Mouse (Mus musculus) right cerebral cortex, adult 2 months (tissue): ENCODE results near the gene Prrxl1.
A peak's percentile ranks its signal among the peaks of the same experiment; 100 is the strongest.

Source experiments
- DNase-seq, 2 experiments: peaks; one replicate each; pipeline ENCODE4 v3.0.0; 2021 to 2022; ENCODE audit warnings: low spot score in 2 of 2

Gene Prrxl1

DNA sequence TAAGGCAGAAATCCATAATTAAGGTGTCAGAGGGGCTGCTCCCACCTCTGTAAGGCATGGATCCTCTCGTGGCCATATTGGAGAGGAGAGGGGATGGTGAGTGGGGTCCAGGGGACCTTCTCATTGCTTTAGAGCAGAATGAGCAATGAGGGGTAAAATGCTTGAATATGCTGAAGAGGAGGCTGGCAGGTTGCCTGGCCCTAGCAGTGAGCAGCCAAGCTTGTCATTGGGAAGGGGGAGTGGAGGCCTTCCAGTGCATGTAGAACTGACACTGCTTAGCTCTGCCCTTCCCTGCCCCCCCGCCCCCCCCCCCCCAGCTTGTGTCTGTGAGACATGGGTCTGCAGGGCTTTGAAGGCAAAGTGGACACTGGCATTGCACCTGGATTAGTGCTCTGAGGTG lies 28.1 kb downstream of the Prrxl1 start:
- DNase-seq, result no peak

GRCm38 (mm10) chr14:32628584-32628983 lies 29.4 kb downstream of the Prrxl1 start:
- no peak for DNase-seq

- no peak for DNase-seq
Observed at GRCm38 (mm10) chr14:32632908-32633600, 33.8 kb downstream of the Prrxl1 start.

DNA sequence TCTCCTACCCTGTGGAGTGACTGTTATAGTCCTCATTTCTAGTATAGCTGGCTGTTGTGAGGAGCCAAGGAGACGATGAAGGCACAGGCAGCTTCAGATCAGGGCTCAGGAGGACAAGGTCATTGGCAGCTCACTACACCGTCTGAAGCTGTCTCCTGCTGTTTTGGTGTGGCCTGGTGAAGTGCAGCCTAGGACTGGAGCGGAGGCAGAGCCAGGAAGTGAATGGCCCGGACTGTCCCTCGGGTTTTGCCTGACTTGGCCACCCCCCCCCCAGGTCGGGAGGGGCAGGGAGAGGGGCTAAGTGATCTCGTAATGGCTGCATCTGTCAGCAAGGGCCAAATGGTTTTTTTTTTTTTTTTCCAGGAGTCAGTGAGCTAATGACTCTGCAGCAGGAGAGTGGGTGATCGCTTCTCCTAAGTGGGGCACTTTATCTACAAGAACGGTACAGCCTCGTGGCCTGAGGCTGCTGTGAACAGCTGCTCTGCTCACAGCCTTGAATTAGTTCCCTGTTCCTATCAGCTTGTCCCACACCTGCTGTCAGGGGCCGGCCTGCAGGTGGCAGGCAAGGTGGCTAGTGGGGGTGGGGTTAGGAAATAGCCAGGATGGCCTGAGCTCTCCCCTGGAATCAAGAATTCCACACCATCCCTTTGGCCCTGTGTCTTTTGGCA lies 34.9 kb downstream of the Prrxl1 start:
- no peak for DNase-seq

GRCm38 (mm10) chr14:32638485-32638884 lies 39.3 kb downstream of the Prrxl1 start:
- DNase-seq, result no peak

- no peak for DNase-seq
Observed at GRCm38 (mm10) chr14:32659781-32660180, 60.6 kb downstream of the Prrxl1 start.

- no peak for DNase-seq
Observed at GRCm38 (mm10) chr14:32663099-32663498, 63.9 kb downstream of the Prrxl1 start.

GRCm38 (mm10) chr14:32673178-32673577 lies 74.0 kb downstream of the Prrxl1 start:
- DNase-seq, result peak in 1 of 2 experiments; percentile 11

GRCm38 (mm10) chr14:32678565-32678964 lies 79.4 kb downstream of the Prrxl1 start:
- no peak for DNase-seq

GRCm38 (mm10) chr14:32681603-32682002 lies 82.4 kb downstream of the Prrxl1 start:
- DNase-seq, result no peak

- DNase-seq, result no peak
Observed at GRCm38 (mm10) chr14:32682536-32682935, 83.3 kb downstream of the Prrxl1 start.

- DNase-seq, result peak in 1 of 2 experiments; percentile 21
Observed at GRCm38 (mm10) chr14:32683251-32683838, 84.1 kb downstream of the Prrxl1 start.

- DNase-seq, result peak; percentile 26 to 41
Observed at GRCm38 (mm10) chr14:32683982-32684734, 85.0 kb downstream of the Prrxl1 start.

- no peak for DNase-seq
Observed at GRCm38 (mm10) chr14:32684735-32685105, 85.5 kb downstream of the Prrxl1 start.

DNA sequence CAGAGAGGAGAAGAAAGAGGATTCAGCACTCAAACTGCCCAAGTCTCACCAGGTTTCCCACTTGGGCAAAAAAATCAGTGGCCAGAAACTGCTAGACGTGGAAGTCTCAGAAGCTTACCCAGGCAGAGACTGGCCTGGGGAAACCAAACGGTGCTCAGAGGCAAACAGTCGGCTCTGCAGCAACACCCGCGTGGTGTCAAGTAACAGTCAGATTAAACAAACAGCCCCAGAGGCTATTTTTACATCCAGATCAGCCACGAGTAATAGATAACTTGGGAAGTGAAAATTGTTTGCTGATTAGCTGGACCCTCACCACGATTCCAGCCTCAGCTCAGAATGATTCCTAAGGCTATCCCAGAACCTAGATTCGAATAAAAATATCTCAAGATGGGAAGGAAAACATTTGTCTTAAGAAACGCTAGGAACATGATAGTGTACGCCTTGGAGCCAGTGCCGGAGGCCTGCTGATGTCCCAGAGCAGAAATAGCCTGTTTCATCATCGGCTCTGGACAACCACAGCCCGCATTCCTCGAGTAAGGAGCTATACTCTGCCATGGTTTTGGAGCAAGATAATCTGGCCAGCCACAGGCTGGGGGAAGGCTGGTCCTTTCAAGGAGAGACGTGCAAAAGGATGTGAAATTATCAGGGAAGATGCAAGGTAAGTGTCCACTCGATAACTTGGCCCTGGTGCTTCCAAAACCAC lies 86.1 kb downstream of the Prrxl1 start, which contains the start of gene 3425401B19Rik:
Gene 3425401B19Rik, minus strand, starts transcription at position 170 of the 703 bp plus-strand sequence.
- no peak for DNase-seq

GRCm38 (mm10) chr14:32695906-32696305 lies 96.7 kb downstream of the Prrxl1 start:
- DNase-seq, result no peak

DNA sequence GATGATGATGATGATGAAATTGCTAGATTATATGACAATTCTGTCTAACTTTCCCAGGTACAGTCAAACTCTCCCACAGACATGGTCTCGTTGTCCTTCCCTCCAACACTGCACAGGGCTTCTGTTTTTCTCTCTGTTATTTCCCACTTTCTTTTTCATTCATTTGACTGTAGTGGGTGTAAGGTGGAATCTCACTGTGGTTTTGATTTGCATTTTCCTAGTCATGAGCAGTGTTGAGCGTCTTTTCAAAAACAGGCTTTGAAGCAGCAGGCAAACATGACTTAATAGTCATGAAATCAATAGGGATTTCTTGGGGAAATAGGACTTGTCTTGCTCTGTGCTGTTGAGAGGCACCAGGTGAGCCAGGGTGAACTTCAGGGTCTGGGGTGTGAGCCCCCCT lies 97.1 kb downstream of the Prrxl1 start:
- DNase-seq, result no peak

- DNase-seq, result no peak
Observed at GRCm38 (mm10) chr14:32697774-32698173, 98.6 kb downstream of the Prrxl1 start.

- DNase-seq, result no peak
Observed at GRCm38 (mm10) chr14:32698556-32698955, 99.3 kb downstream of the Prrxl1 start.
